9 mouse cellular contexts compared by ENCODE assay signal in the genomic region with DNA sequence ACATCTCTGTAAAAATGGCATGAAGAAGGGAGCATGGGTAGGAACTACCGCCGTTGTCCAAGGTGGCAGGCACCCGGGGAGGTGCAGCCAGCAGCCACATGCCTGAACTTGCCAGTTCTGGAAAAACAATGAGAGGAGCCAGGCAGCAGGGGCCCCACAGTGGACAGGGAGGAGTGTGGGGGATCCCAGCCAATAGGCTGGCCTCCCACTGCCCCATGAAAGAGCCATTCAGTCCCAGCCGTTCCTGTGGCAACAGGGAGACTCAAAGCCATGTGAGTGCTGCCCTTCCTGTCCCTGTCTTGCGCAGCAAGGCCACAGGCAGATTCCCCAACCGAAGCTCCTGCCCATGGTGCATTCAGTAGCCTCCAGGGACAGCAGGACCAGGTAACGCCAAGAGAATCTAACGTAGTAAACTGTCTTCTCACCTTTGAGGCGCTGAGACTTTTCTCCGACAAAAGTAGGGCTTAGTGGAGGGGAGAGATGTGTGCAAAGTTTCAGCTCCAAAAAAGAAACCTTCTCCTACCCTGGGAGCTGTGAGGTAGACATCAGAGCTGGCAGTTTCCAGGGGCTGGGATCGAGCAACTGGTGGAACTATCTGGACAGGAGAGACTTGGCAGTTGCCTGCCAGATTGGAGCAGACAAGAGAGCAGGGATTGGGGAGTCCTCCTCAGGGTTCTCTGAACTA. TPM values are rescaled to one million over a fixed set of nuclear protein-coding genes. Genes with fewer than 3 reads are reported as not detected.
A peak's percentile ranks its signal among the peaks of the same experiment; 100 is the strongest.
DNase-seq lines count a peak whose midpoint lies in the region; ATAC-seq and TF ChIP-seq lines count a peak whose summit lies in the region.
"Had no signal": no experiment of that assay in that cellular context is flagged by ENCODE, and none has a peak within 500 bp of the region (broad histone marks: within the 10 kb centered on the region; RNA-seq: fewer than 3 reads in every experiment).

No protein-coding gene starts in this region.

- no peak overlapping the region for H3K27ac ChIP-seq in embryonic facial prominence, embryonic 12.5 days
- peak overlapping the region; percentile 90 for H3K27ac ChIP-seq in hindbrain, embryonic 11.5 days (ENCODE audit: low read depth, low read length)
- H3K27ac ChIP-seq in midbrain, embryonic 16.5 days (ENCODE audit: low read length) = peak overlapping the region; percentile 77

- no peaks in the 10 kb centered on the region for H3K9me3 ChIP-seq in E14TG2a.4 (ENCODE audit: low read length)
- H3K9me3 ChIP-seq in embryonic facial prominence, embryonic 12.5 days = no peaks in the 10 kb centered on the region
- no peaks in the 10 kb centered on the region for H3K9me3 ChIP-seq in hindbrain, embryonic 11.5 days (ENCODE audit: control insufficient read depth, low read length)
- no peaks in the 10 kb centered on the region for H3K9me3 ChIP-seq in midbrain, embryonic 16.5 days (replicated peaks; ENCODE audit: control insufficient read depth, low read length, poor library complexity, severe bottlenecking)

- TF ChIP-seq CTCF in E14TG2a.4 (conservative IDR thresholded peaks at IDR 0.05; ENCODE audit: low read length) = no peak

- H3K36me3 ChIP-seq in E14TG2a.4 (ENCODE audit: insufficient read depth, low read length) = no peaks in the 10 kb centered on the region
- no peaks in the 10 kb centered on the region for H3K36me3 ChIP-seq in embryonic facial prominence, embryonic 12.5 days
- no peaks in the 10 kb centered on the region for H3K36me3 ChIP-seq in hindbrain, embryonic 11.5 days (ENCODE audit: control insufficient read depth, insufficient read depth, low read length)
- no peaks in the 10 kb centered on the region for H3K36me3 ChIP-seq in midbrain, embryonic 16.5 days (ENCODE audit: control insufficient read depth, insufficient read depth, low read length)

- H3K4me3 ChIP-seq in E14TG2a.4 (replicated peaks; ENCODE audit: low read length) = 0 out of 2 replicates have a peak overlapping the region, but pooled peaks have one; percentile 13
- H3K4me3 ChIP-seq in embryonic facial prominence, embryonic 12.5 days = no peak overlapping the region
- H3K4me3 ChIP-seq in hindbrain, embryonic 11.5 days (ENCODE audit: low read depth, low read length) = no peak overlapping the region
- no peak overlapping the region for H3K4me3 ChIP-seq in midbrain, embryonic 16.5 days (ENCODE audit: low read depth, low read length)

- ATAC-seq in frontal cortex, adult (ENCODE audit: low TSS enrichment) = peak; percentile 22
- no peak for ATAC-seq in embryonic facial prominence, embryonic 12.5 days (ENCODE audit: insufficient number of reproducible peaks, insufficient read depth, low FRiP score, low TSS enrichment)
- peak; percentile 75 for ATAC-seq in hindbrain, embryonic 11.5 days (ENCODE audit: low FRiP score)
- ATAC-seq in midbrain, embryonic 16.5 days = peak; percentile 72
- ATAC-seq in megakaryocyte, adult 5-6 weeks (ENCODE audit: poor library complexity, severe bottlenecking) = no peak
- no peak for ATAC-seq in inflammation-experienced regulatory T-cells, adult 6 months

- peaks cover 72% of the 10 kb centered on the region for H3K4me1 ChIP-seq in E14TG2a.4 (replicated peaks; ENCODE audit: low read depth, low read length)
- H3K4me1 ChIP-seq in embryonic facial prominence, embryonic 12.5 days = peaks cover 29% of the 10 kb centered on the region
- H3K4me1 ChIP-seq in hindbrain, embryonic 11.5 days (replicated peaks; ENCODE audit: control insufficient read depth, insufficient read depth, low read length) = peaks cover 23% of the 10 kb centered on the region
- H3K4me1 ChIP-seq in midbrain, embryonic 16.5 days (ENCODE audit: control insufficient read depth, insufficient read depth, low read length) = peaks cover 4% of the 10 kb centered on the region

- WGBS in embryonic facial prominence, embryonic 12.5 days = 24% methylated on average over 11 of the region's 11 CpGs
- 21% methylated on average over 11 of the region's 11 CpGs for WGBS in hindbrain, embryonic 11.5 days
- 11% methylated on average over 11 of the region's 11 CpGs for WGBS in midbrain, embryonic 16.5 days

- peak overlapping the region; percentile 14; the same call in 1 of the 2 replicates for H3K4me2 ChIP-seq in embryonic facial prominence, embryonic 12.5 days (replicated peaks)
- peak overlapping the region; percentile 36 for H3K4me2 ChIP-seq in hindbrain, embryonic 11.5 days (replicated peaks; ENCODE audit: low read depth, low read length)
- H3K4me2 ChIP-seq in midbrain, embryonic 16.5 days (ENCODE audit: low read length) = peak overlapping the region; percentile 28

- no peak for DNase-seq in frontal cortex, postnatal 25 days (ENCODE audit: low spot score in 2 of 2)
- peak; percentile 76 for DNase-seq in hindbrain, embryonic 11.5 days (ENCODE audit: low spot score)

- H3K9ac ChIP-seq in embryonic facial prominence, embryonic 12.5 days = no peak overlapping the region
- H3K9ac ChIP-seq in hindbrain, embryonic 11.5 days (ENCODE audit: low read depth, low read length) = peak overlapping the region; percentile 50
- H3K9ac ChIP-seq in midbrain, embryonic 16.5 days (ENCODE audit: low read depth, low read length) = no peak overlapping the region

- H3K27me3 ChIP-seq in E14TG2a.4 (ENCODE audit: insufficient read depth, low read length) = peaks cover 23% of the 10 kb centered on the region
- no peaks in the 10 kb centered on the region for H3K27me3 ChIP-seq in embryonic facial prominence, embryonic 12.5 days
- H3K27me3 ChIP-seq in hindbrain, embryonic 11.5 days (ENCODE audit: control insufficient read depth, insufficient read depth, low read length) = no peaks in the 10 kb centered on the region
- no peaks in the 10 kb centered on the region for H3K27me3 ChIP-seq in midbrain, embryonic 16.5 days (ENCODE audit: control insufficient read depth, insufficient read depth, low read depth, low read length)

RNA-seq across cellular contexts. Expression of a gene that starts 5.2 kb away (rescaled TPM):
- 8.8 and 10.4 TPM in 2 replicates for polyA plus RNA-seq in embryonic facial prominence, embryonic 12.5 days (2016; fragmentation: Nextera tagmentation; extraction: Ambion mirVana)
- polyA plus RNA-seq in hindbrain, embryonic 11.5 days (2014; fragmentation: Nextera tagmentation; extraction: Ambion mirVana) = 11.4 and 13.9 TPM in 2 replicates
- 6.7 and 9.7 TPM in 2 replicates for polyA plus RNA-seq in midbrain, embryonic 16.5 days (2015; fragmentation: Nextera tagmentation; extraction: Ambion mirVana)
- 1.3 and 4.5 TPM in 2 replicates for total RNA-seq in megakaryocyte, adult 5-6 weeks (2015)
- 1.1 and 1.3 TPM in 2 replicates for total RNA-seq in megakaryocyte, adult 5-6 weeks (2017)
- 1 to 10 TPM in 2 of 3 experiments, under 1 TPM in 1; 0.53 to 5.0 (median 2.2) TPM for polyA plus RNA-seq in inflammation-experienced regulatory T-cells, adult 6 months (2017; shearing (Covaris generic))

RNA-seq across cellular contexts. Expression of a gene that starts 28.9 kb away (rescaled TPM):
- polyA plus RNA-seq in embryonic facial prominence, embryonic 12.5 days (2016; fragmentation: Nextera tagmentation; extraction: Ambion mirVana) = 1.6 and 2.8 TPM in 2 replicates
- polyA plus RNA-seq in hindbrain, embryonic 11.5 days (2014; fragmentation: Nextera tagmentation; extraction: Ambion mirVana) = 0.31 and 0.35 TPM in 2 replicates
- 2.9 and 6.4 TPM in 2 replicates for polyA plus RNA-seq in midbrain, embryonic 16.5 days (2015; fragmentation: Nextera tagmentation; extraction: Ambion mirVana)
- total RNA-seq in megakaryocyte, adult 5-6 weeks (2015) = 16.0 and 16.7 TPM in 2 replicates
- 7.5 and 10.5 TPM in 2 replicates for total RNA-seq in megakaryocyte, adult 5-6 weeks (2017)
- polyA plus RNA-seq in inflammation-experienced regulatory T-cells, adult 6 months (2017; shearing (Covaris generic)) = 100 to 1,000 TPM; 179 to 228 (median 209) TPM

RNA-seq across cellular contexts. Expression of a gene that starts 29.5 kb away (rescaled TPM):
- polyA plus RNA-seq in embryonic facial prominence, embryonic 12.5 days (2016; fragmentation: Nextera tagmentation; extraction: Ambion mirVana) = 0.13 and 0.20 TPM in 2 replicates
- 0.10 and 0.23 TPM in 2 replicates for polyA plus RNA-seq in hindbrain, embryonic 11.5 days (2014; fragmentation: Nextera tagmentation; extraction: Ambion mirVana)
- polyA plus RNA-seq in midbrain, embryonic 16.5 days (2015; fragmentation: Nextera tagmentation; extraction: Ambion mirVana) = 0.15 and 0.16 TPM in 2 replicates
- not detected in 2 replicates for total RNA-seq in megakaryocyte, adult 5-6 weeks (2015)
- total RNA-seq in megakaryocyte, adult 5-6 weeks (2017) = 0.24 TPM in 1 of 2 replicates, not detected in the other
- polyA plus RNA-seq in inflammation-experienced regulatory T-cells, adult 6 months (2017; shearing (Covaris generic)) = not detected

RNA-seq across cellular contexts. Expression of a gene that starts 35.0 kb away (rescaled TPM):
- polyA plus RNA-seq in embryonic facial prominence, embryonic 12.5 days (2016; fragmentation: Nextera tagmentation; extraction: Ambion mirVana) = 0.78 and 1.3 TPM in 2 replicates
- polyA plus RNA-seq in hindbrain, embryonic 11.5 days (2014; fragmentation: Nextera tagmentation; extraction: Ambion mirVana) = 0.82 and 1.2 TPM in 2 replicates
- 4.6 and 5.5 TPM in 2 replicates for polyA plus RNA-seq in midbrain, embryonic 16.5 days (2015; fragmentation: Nextera tagmentation; extraction: Ambion mirVana)
- 0.27 TPM in 1 of 2 replicates, not detected in the other for total RNA-seq in megakaryocyte, adult 5-6 weeks (2015)
- 0.40 TPM in 1 of 2 replicates, not detected in the other for total RNA-seq in megakaryocyte, adult 5-6 weeks (2017)
- not detected for polyA plus RNA-seq in inflammation-experienced regulatory T-cells, adult 6 months (2017; shearing (Covaris generic))

RNA-seq across cellular contexts. Expression of a gene that starts 41.2 kb away (rescaled TPM):
- 0.19 and 0.33 TPM in 2 replicates for polyA plus RNA-seq in embryonic facial prominence, embryonic 12.5 days (2016; fragmentation: Nextera tagmentation; extraction: Ambion mirVana)
- polyA plus RNA-seq in hindbrain, embryonic 11.5 days (2014; fragmentation: Nextera tagmentation; extraction: Ambion mirVana) = 0.29 and 0.38 TPM in 2 replicates
- polyA plus RNA-seq in midbrain, embryonic 16.5 days (2015; fragmentation: Nextera tagmentation; extraction: Ambion mirVana) = 0.10 and 0.15 TPM in 2 replicates
- total RNA-seq in megakaryocyte, adult 5-6 weeks (2015) = not detected in 2 replicates
- not detected in 2 replicates for total RNA-seq in megakaryocyte, adult 5-6 weeks (2017)
- polyA plus RNA-seq in inflammation-experienced regulatory T-cells, adult 6 months (2017; shearing (Covaris generic)) = not detected
- polyA plus RNA-seq: small intestine, adult 2 months had no signal

Comparison
In these comparisons a context has a peak if more than half of its experiments do, and no peak if none do; other contexts are left out.
1. ATAC-seq: peak in frontal cortex, adult (single experiment), hindbrain, embryonic 11.5 days (single experiment) and midbrain, embryonic 16.5 days (single experiment); none in embryonic facial prominence, embryonic 12.5 days (single experiment), megakaryocyte, adult 5-6 weeks (single experiment) and inflammation-experienced regulatory T-cells, adult 6 months (single experiment).
2. RNA of a gene that starts 28.9 kb away (polyA plus RNA-seq): 179 to 228 TPM in inflammation-experienced regulatory T-cells, adult 6 months; 2.9 to 6.4 TPM in midbrain, embryonic 16.5 days, 1.6 to 2.8 TPM in embryonic facial prominence, embryonic 12.5 days and 0.31 to 0.35 TPM in hindbrain, embryonic 11.5 days; every median in the first group is over 10 times any median in the second.
3. Peak in every context shown above with its lines, with median percentiles within 50 percentile points of each other: H3K4me2 ChIP-seq.